Mouse (Mus musculus) heart, adult 8-10 months (tissue): ENCODE measurements around the gene Elmod3. TPM values are rescaled to one million over a fixed set of nuclear protein-coding genes. Genes with fewer than 3 reads are reported as not detected.

ENCODE experiments used
- DNase-seq: peaks from one replicate; pipeline ENCODE4 v3.0.0; 2022; ENCODE audit warnings: low spot score
- total RNA-seq, 4 experiments: library from RNA; stranded (reverse); gene quantifications; 2 replicates each; pipeline ENCODE4 v1.2.4; 2022

Gene Elmod3
- total RNA-seq, 4 experiments from 2014 or later = 12.1 to 16.4 (median 14.5) TPM

DNA sequence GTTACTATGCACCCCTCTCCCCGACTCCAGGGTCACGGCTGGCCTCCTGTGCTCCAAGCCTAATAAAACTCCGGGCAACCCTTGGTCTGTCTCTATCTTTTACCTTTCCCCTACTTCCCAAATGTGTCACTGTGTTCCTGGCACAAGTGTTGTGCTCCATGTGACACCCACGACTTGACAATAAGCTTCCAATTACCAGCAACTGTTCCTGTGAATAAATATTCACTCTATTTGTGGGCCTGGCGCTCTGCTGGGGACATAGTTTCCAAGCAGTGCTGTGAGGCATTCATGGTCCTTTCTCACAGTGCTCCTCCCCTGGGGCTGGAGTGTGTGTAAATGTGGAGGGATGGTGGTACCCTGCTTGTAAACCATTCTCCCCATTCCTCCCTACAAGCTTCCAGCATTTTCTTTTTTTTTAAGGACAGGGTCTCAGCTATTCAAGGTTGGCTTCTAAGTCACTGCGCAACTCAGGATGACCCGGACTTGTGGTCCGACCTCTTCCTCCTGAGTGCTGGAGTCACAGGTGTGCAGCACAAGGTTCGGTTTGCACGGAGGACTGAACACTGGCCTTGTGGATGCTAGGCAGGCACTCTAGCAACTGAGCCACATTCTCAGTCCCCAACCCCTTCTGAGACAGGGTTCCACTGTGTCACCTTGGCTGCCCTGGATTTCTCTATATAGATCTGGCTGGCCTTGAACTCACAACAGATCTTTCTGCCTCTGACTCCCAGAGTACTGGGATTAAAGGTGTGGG, 27.4 kb downstream of the Elmod3 start:
- DNase-seq = peak; percentile 56

DNA sequence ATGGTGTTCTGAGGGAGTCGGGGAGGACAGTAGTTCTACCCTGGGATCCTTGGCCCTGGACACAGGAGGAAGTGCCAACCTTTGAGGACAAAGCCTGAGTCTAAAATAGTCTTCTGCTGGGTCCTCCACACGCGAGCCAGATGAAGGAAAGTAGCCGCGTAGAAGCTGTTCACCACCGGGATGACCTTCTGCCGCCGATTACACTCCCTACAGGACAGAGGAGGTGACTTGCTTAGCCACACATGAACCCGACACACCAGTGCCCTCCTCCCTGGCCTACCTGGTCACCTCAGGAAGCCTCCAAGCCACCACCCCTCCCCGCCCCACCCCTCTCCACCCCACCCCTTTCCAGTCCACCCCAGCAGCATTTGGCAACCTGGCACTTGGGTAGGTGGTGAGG, 29.5 kb downstream of the Elmod3 start:
- DNase-seq = no peak

DNA sequence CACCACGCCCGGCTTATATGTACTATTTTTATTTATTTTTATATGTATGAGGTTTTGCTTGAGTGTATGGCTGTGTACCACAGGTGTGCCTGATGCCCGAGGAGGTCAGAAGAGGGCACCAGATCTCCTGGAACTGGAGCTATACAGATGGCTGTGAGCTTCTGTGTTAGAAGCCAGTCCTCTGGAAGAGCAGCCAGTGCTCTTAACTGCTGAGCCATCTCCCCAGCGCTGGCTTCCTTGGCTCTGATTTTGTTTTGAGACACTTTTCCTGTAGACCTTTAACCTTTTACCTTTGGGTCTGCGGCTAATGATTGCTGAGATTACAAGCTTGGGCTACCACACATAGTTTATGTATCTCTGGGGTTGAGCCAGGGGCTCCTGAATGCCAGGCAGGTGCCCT, 30.7 kb downstream of the Elmod3 start:
- DNase-seq = no peak

DNA sequence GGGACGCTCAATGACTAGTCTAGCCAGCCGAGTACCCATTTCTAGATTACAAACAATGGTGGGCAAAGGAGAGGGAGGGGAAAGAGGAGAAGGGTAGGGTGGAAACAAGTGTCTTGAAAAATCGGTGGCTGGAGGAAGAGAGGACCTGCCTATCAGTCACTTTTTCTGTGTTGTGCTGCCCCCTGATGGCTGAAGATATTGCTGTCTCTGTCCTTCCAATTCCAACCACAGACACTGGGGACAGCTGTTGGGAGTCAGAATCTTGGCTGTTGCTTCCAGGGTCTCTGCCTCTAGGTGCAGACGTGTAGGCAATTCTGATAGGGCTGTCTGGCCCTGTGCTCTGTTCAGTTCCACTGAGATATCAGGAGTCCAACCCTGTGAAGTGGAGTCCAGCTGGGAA, 32.2 kb downstream of the Elmod3 start:
- DNase-seq = peak; percentile 91

DNA sequence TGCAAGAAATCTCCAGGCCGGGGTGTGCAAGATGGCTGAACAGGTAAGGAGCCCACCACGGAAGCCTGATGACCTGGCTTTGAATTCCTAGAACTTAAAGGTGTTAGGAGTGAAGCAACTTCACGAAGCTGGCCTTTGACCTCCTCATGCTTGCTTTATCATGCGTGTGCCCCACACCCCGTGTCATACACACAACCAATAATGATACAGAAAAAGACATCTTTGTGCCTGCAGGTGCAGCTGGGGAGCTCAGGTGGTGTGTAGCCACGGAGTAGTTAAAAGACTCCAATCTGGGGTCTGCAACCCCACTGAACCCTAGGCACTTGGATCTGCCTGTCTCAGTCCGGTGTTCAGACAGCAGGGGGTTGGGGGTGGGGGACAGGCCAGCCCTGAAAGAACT, 32.7 kb downstream of the Elmod3 start:
- DNase-seq = no peak

DNA sequence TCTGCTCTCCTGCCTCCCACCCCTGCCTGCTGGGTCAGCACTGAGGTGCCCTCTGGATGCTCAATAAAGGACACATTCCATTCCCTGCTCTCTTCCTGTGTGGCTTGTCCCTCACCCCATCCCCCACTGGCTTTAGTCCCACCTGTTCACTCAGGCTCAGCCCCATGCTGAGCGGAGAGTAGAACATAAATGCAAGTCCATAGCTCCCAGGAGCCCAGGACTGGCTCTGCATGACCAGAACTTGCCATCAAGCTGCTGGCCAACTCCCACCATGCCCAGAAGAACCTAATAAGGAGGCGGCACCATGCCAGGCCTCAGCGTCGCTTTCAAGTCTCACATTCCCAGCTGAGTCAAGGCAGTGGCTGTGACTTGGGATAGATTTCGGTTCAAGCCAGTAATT, 35.3 kb downstream of the Elmod3 start:
- no peak for DNase-seq

DNA sequence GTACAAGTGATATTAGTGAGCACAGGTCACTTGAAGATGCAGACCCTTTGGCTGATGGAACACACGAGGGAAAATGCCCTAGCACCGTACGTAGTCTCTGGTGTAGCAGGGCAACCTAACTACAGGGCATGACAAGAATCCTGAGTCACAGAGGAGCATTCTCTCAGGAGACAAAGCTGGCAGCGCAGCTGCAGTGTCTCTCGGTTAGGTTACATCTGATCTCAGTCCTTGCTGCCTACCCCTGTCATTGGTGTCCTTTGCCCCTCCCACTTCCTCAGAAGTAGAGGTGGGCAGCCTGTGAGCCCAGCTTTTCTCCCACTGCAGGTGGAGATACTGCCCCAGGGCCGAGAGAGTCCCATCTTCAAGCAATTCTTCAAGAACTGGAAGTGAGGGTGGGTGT, 35.7 kb downstream of the Elmod3 start:
- DNase-seq = no peak

DNA sequence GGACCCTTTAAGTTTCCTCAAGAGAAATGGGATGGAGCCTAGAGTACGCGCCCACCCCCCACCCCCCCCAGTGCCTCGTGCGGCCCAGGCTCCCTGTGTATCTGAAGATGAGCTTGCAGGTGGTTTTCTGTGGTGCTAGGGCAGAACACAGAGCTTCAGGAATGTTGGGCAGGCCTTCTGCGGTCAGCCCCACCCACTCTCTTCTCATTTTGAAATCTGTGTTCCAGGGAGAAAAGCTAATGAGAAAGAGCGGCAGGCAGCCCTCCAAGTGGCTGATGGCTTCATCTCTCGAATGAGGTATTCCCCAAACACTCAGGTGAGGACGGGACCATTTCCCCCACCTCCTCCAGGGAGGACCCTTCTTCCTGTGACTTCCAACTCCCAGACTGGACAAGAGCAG, 37.4 kb downstream of the Elmod3 start:
- DNase-seq = no peak

DNA sequence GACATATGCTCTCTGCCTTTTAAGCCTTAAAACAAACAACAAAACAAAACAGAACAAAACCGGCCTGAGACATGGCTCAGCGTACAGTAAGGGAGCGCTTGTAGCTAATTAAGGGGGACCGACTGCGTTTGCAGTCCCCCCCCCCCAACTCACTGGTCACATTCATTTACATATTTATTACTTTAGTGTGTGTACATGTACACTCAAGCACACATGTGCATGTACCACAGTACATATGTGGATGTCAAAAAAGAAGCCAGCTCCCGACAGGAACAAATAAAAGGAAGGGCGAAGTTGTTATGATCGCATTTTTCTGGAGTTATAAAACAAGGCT, 45.2 kb downstream of the Elmod3 start:
- DNase-seq = no peak

DNA sequence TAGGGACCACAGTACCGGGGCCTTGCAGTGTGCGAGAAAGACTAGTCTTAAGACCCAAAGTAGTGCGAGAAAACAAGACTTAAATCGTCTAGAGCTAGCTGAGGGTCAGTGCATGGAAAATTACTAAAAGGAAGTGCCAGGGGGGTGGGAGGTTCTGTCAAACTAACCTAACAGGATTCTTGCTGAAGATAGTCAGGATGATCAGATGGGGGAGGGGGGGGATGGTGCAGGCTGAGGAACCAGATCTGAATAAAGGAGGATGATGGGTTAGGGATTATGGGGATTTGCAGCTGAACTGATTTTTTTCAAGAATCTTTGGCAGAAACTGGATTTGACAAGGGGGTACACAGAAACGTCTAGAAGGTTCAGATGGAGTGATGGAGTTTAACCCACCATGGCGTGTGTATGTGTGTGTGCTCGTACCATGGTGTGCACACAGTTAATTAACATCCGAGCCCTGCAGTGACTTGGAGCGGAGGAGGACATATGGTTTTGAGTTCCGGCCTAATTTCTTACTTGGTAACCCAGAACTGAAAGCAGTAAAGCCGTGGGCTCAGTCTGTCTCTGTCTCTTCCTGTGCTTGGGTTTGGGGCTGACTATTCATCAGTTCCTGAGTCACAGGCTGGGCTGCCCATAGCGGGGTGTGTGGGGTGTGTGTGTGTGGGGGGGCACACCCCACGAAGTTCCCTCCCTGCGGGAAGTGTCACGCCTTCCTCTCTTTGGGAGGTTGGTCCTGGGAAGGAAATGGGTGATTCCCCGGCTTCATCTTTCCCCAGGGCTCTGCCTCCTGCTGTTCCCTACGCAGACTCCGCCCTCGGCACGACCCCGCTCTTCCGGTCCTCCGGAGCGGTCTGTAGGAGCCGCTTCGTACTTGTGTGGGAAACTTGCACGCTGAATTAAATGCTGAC, 45.8 kb downstream of the Elmod3 start:
- DNase-seq = peak; percentile 85

DNA sequence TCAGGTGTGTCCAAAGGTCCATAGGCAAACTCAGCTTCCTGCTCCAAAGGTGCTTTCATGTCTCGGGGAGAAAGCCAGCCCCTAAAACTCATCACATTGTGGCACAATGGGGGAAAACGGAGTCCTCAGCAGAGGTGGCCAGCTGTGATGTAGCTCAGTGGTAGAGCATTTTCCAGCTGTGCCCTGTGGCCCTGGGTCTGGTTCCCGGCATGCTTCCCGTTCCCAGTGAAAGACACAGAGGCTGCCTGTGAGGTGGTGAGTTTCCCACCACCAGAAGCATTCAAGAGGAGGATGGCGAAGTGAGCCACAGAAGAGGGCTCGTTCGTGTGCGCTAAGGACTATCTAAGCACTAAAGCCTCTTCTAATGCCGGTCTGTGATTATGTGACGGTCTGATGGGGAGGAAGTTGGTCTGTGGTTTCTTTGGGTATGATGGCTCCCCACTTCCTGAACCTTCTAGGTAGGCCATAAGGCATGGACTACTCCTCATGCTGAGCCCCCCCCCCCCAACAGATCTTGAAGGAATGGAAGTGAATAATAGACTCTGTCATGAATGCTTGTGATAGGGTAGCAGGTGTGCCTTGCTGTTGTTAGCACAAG, 47.6 kb downstream of the Elmod3 start:
- no peak for DNase-seq

DNA sequence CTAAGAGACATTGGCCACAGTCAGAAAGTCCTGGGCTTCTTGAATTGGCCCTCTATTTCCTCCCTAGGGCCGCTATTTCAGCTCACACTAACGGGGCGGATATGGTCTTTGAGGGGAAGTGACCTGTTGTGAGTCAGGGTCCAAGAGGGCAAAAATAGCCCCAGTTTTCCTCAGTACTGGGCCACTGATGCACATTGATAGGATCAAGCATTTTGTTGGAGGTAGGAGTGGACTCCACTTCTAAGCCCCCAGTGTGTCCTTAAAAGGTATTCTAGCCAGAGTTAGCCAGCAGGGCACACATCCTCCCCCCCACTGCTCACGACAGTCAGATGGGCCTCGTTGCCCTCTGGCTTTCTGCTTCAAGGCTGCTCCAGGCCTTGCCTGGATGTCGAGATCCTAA, 48.2 kb downstream of the Elmod3 start:
- DNase-seq = no peak

DNA sequence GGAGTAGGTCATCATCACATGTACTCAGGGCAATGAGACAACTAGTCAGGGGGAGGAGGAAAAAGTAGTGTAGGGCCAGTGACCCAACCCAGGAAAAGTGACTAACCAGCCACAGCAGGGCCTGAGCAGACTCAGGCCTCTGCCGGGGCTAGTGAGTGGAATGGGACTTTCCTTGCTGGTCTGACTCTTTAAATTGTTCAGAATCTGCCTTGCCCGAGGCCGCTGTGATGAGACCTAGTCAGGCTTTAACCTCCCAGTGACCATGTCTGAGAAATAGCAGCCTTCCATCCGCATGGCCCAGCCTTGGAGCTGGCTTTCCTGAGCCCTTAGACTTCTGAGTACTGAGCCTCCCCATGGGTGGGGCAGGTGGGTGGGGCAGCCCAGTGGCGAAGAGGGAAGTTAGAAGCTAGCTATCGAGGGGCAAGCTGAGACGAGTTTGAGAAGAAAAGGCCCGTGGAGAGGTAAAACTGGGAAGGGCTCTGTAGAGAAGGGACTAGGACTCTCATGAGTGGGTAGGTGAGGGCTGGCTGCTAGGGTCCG, 49.1 kb downstream of the Elmod3 start:
- no peak for DNase-seq

DNA sequence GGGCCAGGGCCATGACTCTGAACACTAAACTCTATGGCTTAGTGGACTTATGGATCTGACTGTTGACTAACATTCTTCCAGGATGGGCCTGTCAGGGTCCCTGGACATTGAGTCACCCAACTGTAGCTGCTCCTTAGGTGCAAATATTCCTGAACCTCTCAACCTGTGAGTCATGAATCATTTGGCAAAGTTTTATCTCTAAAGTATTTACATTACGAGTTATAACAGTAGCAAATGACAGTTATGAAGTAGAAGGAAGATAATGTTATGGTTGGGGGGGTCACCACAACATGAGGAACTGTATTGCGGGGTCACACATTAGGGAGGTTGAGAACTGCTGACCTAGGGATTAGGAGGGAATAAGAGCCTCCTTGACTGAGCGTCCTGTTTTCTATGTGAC, 50.4 kb downstream of the Elmod3 start:
- no peak for DNase-seq

DNA sequence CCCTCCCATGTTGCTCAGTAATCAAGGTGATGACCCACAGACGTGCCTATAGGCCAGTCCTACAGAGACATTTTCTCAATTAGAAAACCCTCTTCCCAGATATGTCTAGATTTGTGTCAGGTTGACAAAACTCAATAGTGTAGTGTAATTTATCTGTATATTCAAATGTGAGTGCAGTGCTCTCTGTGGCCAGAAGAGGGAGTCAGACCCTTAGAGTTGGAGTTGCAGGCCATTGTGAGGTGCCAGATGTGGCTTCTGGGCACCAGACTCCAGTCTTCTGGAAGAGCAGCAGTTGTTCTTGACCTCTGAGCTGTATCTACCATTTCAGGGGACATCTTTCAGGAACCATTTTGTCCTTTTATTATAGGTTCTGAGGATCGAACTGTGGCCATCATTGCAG, 51.1 kb downstream of the Elmod3 start:
- DNase-seq = no peak

DNA sequence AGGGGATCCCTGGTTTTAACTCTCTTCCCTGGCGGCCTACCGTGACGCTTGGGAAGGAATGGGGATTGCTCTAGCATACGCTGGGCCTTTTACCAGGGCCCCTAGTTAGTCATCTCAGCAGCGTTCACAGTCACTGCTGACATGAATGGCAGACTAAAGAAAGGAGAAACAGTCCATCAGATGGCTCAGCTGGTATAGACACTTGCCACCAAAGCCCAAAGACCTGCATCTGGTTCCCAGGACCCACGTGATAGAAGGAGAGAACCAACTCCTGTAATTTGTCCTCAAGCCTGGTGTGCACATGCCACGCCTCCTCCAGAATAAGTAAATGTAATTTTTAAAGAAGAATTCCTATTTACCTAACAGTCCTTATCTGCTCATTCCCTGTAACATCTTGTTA, 52.8 kb downstream of the Elmod3 start:
- DNase-seq = no peak

DNA sequence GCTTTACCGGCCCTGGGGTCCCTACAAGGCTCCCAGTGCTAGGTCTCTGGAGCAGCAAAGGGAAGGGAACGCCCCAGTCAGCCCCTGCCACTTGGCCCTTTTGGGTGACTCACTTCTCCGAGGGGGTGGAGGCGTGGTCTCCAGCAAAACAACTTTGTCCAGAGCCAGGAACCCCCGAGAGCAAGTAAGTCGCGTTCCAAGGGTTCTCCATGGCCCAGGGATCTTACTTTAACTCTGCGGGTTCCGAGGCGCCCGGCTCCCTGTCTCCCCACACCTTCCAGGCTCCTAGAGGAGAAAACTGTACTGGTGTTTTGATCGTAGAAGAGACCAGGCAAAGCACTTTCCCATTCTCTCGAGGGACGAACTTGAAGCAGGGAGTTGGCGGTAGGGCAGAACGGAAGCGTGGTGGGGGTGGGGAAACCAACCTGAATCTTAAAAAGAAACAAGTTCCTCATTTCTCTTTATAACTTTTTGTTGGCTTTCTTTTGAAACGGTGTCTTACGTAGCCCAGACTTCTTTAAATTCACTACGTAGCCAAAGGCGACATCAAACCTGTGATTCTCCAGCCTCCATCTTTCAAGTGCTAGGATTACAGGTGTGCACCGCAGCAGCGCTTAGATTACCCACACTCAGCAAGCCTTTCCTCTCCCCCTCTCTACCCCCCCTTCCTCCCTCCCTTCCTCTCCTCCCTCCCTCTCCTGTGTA, 53.8 kb downstream of the Elmod3 start, which contains the start of gene Capg:
Capg (plus strand) TSS at position 109 of the 705 bp plus-strand sequence.
- peak; percentile 52 for DNase-seq

DNA sequence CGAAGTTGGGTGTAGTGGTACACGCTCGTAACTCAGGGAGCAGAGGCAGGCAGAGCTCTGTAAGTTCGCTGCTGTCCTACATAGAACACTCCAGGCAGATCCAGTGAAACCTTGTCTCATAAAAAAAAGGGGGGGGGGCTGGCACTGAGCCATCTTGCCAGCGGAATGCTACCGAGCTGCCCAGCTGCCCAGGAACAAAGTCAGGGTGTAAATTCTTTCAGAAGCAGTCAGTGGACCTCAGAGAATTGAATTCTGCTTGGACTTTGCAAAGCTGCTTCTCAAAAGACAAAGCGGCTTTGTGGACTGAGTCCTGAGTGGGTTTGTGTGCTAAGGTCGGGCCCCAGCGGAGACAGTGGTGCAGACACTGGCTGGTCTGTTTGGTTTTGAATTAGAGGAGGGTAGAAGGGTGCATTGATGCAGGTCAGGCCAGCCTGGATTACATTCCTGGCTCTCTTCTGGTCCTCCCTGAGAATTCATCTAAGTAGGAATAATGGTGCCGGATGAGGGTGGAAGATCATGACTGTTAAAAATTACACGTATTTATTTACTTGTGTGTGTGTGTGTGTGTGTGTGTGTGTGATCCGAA, 54.9 kb downstream of the Elmod3 start:
- no peak for DNase-seq

DNA sequence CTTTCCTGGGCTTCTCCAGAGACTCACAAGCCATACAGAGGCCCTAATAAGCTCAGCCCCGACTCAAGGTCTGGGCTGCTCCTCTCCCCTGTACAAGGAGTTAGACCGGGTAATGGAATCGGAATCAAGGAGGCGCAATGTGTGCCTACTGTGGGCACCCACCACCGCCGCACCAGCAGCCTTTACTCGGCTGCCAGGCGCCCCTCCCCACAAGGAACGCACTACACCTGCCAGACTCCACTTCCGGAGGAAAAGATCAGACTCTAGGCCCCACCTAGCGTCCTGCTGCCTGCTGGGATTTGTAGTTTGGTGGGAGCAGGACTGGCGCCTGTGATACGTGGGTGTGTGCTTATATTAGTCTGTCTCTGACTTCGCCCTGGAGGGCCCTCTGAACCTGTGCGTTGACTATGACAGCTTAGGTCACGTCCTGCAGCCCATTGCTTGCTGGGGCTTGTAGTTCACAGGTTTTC, 59.6 kb downstream of the Elmod3 start:
- DNase-seq = peak; percentile 89

DNA sequence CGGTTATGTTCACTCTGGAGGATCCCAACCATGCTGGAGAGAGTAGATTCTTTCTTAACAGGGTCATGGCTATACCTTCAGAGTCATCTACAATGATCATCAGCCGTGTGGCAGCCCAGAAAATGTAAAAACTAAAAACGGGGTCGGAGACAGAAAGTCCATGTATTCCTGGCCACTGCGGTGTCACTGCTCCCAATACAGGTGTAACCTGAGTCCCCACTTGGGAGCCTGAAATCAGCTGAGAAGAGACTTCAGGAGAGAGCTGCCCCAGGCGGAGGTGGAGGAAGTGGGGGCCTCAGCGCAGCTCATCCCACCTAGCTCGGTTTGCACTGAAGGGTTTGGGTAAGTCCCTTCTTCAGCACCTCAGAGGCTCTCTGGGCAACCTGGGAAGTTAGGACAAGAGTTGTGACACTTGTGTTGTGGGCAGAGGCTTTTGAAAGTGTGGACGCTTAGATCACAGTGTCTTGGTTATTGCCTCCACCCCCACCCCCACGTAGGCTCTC, 60.2 kb downstream of the Elmod3 start:
- DNase-seq = no peak

DNA sequence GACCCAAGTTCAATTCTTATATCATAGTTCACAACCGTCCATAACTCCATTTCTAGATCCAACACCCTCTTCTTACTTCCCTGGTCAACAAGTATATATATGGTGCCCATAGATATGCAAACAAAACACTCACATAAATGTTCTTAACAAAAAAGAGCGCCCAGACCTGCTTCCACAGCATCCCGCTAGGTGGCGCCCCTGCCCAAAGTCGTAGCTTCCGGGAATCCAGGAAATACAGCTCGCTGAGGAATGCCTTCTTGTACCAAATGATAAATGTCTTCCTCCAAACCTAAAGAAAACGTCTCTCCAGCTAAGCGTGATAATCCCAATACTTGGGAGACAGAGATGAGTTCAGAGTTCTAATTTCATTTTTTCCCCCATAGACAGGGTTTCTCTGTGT, 63.0 kb downstream of the Elmod3 start:
- DNase-seq = peak; percentile 82
